Mouse (Mus musculus) left cerebral cortex, adult 2 months (tissue): Measurements from ENCODE around the gene Pigk. TPM values are rescaled to one million over a fixed set of nuclear protein-coding genes. Genes with fewer than 3 reads are reported as not detected.

Experiments used
- DNase-seq, 2 experiments: peaks; one replicate each; pipeline ENCODE4 v3.0.0; 2021 to 2022; ENCODE audit warnings: low spot score in 2 of 2, mixed read lengths in 1 of 2; ENCODE audit errors: extremely low spot score in 1 of 2
- H3K27ac ChIP-seq: fragments of 200-600 bp; 2 replicates; pipeline ENCODE4 v1.8.1; 2022
- H3K4me3 ChIP-seq: fragments of 200-600 bp; 2 replicates; pipeline ENCODE4 v1.8.1; 2022
- CTCF ChIP-seq: fragments of 200-600 bp; IDR thresholded peaks from 2 replicates; pipeline ENCODE4 v1.8.1; 2022; ENCODE audit warnings: antibody characterized with exemption, mild to moderate bottlenecking, moderate library complexity
- intact Hi-C: fragments of 180-260 bp; cut with DNase I; formaldehyde crosslinking; loops from one replicate; pipeline ENCODE4 v1.15.1; 2025
- total RNA-seq, 2 experiments: library from RNA; stranded (reverse); gene quantifications; 2 replicates each; pipeline ENCODE4 v1.2.3; 2021

Pigk gene
- total RNA-seq, 2 experiments from 2014 or later, result 49.8 to 51.9 TPM

DNA sequence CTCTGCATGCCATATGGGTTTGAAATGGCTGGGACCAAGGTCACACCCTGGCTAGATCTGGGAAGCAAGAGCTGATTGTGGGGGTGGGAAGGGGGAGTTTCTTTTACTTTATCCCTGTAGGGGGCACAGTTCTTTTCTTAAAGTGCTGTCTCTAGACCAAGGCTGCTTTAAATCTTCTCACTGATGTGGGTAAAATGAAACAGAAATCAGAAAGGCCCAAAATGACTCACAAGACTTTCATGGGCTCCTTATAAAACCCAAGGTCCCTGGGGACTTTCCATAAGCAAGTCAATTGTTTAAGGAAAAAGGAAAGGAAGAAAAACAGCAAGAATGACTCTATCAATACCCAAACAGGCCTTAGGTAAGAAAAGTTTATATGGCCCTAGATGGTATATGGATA, 172.8 kb downstream of the Pigk start:
- intact Hi-C loops, result loop anchor here (1.0 to 5.0 kb wide), 2 partner anchors 20 to 71 kb away; no protein-coding TSS in a partner anchor
- no peak for DNase-seq
- Histone ChIP-seq H3K27ac (no peak overlapping the region), H3K4me3 (no peak overlapping the region)
- no peak for TF ChIP-seq CTCF

DNA sequence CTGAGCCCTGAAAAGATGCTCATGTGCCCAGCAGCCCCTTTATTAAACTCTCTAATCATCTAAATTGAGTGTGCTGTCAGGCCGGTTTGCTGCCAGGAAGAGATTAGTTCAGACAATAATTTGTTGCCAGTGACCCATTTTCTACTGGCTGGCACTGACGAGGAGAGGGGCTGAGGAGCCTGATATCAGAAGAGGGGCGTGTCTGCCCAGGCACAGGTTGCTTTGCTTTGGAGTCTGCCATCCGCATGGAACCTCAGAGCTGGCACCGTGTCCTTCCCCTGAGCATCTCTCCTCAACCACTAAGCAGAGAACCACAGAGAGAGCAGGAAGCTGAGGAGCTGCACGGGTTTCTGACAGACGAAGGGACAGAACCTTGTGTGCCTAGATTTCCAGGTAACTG, 174.2 kb downstream of the Pigk start:
- DNase-seq, result no peak
- TF ChIP-seq CTCF, result no peak
- Histone ChIP-seq H3K4me3 (no peak overlapping the region), H3K27ac (no peak overlapping the region)
- intact Hi-C loops, result loop anchor here (5.0 kb wide), 1 partner anchor 69 kb away; no protein-coding TSS in a partner anchor

DNA sequence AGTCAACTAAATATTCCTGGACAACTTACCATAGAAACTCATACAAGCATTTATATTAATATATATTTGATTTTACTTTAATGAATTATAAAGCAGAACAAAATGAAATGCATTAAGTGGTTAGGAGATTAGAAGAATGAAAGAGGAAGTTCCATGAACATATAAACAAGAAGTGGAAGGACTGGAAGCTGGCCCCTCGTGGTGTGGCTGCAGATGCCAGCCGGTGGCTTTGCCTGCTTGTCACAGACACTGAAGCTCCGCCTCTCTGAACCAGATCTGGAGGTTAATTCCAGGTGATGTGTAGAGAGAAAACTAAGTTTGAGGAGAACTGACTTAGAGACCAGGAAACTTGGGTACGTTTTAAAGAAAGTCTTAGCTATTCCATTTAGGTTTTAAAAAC, 181.0 kb downstream of the Pigk start:
- TF ChIP-seq CTCF, result no peak
- Histone ChIP-seq H3K27ac (no peak overlapping the region), H3K4me3 (no peak overlapping the region)
- DNase-seq, result no peak
- intact Hi-C loops, result no loop called here

DNA sequence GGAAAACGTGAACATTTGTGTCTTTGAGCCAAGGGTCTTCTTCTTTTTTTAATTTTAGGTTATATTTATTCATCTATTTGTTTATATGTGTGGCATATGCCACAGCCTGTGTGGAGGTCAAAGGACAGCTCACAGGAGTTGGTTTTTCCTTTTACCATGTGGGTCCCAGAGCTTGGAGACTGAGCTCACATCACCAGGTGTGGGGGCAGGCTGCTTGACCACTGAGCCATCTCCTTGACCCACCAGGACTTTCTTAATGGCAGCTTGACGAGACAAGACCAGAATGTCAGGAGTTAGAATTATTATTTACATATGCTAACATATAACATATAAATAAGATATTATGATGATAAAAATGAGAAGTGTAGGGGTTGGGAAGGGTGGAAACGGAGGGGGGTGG, 182.2 kb downstream of the Pigk start:
- no peak for DNase-seq
- no peak for TF ChIP-seq CTCF
- no peak overlapping the region for H3K4me3 ChIP-seq
- H3K27ac ChIP-seq, result no peak overlapping the region
- intact Hi-C loops, result no loop called here

DNA sequence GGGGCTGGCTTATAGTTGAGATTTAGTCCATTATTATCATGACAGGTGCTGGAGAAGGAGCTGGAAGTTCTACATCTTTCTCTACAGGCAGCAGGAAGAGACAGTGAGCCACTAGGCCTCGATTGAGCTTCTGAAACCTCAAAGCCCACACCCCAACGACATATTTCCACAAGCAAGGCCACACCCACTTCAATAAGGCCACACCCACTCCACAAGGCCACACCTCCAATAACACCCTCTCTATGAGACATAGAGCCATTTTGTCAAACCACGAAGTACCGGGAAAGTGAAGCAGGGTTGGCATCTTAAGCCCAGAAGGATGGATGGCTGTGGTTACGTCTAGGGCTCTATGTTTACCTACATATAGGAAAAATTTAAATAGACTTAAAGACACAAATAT, 183.3 kb downstream of the Pigk start:
- Histone ChIP-seq H3K27ac (no peak overlapping the region), H3K4me3 (no peak overlapping the region)
- TF ChIP-seq CTCF, result no peak
- intact Hi-C loops, result no loop called here
- DNase-seq, result no peak

DNA sequence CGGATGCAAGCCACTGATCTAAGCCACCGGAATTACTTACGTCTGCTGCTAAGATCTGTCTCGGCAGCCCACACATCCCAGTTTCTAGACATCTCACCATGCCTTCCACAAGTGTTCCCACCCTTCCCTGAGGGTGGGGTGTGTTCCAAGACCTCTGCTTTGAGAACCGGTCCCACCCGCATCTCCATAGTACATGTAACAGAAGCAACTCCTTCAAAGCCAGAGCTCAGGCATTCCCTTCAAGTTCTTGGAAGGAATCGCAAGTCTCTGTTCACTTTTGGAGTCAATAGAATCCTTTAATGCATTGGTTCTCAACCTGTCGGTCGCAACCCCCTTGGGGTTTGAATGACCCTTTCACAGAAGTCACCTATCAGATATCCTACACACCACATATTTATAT, 185.0 kb downstream of the Pigk start:
- Histone ChIP-seq H3K27ac (no peak overlapping the region), H3K4me3 (no peak overlapping the region)
- intact Hi-C loops, result no loop called here
- no peak for DNase-seq
- no peak for TF ChIP-seq CTCF

DNA sequence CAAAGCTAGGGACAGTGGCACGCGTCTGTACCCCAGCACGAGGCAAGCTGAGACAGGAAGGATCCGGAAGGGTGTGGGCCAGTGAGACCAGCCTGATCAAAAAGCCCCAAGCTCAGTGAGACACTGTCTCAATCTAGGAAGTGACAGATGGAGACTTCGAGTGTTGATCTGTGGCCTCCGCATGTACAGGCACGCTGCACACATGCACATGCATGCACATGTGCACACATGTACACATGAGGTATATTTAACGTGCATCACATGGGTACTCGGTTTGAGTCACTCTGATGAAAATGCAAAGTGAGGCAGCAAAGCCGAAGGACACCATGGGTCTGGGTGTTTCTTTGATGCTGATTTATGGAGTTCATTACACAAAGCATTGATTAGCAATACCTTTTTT, 191.1 kb downstream of the Pigk start:
- no peak for TF ChIP-seq CTCF
- no peak overlapping the region for H3K4me3 ChIP-seq
- H3K27ac ChIP-seq, result no peak overlapping the region
- DNase-seq, result no peak
- intact Hi-C loops, result no loop called here

DNA sequence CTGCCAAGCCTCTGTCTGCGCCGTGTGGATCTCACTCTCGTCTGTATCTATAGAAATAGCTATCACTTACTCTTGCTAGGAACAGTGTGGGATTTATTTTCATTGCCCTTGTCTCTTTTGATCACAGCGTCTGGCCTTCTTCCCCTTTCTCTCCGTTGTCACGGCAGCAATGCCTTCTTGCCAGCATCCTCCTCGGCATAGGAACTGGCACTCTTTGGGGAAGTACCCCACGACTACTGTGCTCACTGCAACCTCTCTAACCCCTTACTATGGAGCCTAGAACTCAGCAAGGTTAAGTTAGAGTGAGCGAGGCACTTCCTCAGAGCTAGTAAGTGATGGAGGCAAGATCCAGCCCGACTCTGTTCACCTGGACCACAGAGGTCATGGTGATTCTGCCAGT, 191.9 kb downstream of the Pigk start:
- no peak for TF ChIP-seq CTCF
- Histone ChIP-seq H3K4me3 (no peak overlapping the region), H3K27ac (no peak overlapping the region)
- intact Hi-C loops, result loop anchor here (1.0 kb wide), 1 partner anchor 19 kb away; no protein-coding TSS in a partner anchor
- no peak for DNase-seq

DNA sequence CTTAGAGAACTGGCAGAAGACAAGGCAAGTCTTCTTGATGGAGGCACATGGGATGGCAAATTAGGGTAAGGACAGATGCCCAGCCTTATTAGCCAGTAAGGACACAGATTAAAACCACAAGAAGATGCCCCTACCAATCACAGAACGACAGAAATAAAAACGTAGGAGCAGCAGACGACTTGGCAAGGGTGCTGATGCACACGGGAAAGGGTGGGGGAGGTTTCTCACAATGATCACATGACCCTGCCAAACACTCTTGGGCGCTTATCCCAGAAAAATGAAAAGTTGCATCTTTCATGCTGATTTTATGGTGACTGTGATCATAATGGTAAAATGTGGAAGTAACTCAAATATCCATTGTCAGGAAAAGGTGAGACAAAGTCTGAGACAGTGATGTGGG, 193.2 kb downstream of the Pigk start:
- no peak for DNase-seq
- Histone ChIP-seq H3K4me3 (no peak overlapping the region), H3K27ac (no peak overlapping the region)
- no peak for TF ChIP-seq CTCF
- intact Hi-C loops, result no loop called here

DNA sequence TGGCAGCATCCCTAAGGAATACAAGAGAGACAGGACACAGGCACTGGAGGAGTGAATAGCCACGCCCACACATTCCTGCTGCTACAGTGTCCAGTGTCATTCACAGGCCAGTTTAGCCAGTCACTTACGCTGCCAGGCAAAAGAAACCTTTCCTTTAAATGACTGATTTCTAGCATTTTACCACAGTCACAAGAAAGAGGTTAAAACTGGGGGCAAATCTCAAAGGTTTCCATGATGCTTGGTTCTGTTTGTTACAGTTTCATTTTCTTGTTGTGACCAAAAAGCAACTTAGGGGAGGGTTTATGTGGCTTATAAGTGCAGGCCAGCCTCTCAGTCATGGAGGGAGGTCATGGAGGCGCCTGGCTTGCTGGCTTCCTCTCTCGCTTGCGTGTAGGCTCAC, 193.8 kb downstream of the Pigk start:
- no peak for DNase-seq
- no peak for TF ChIP-seq CTCF
- no peak overlapping the region for H3K4me3 ChIP-seq
- H3K27ac ChIP-seq, result no peak overlapping the region
- intact Hi-C loops, result no loop called here

DNA sequence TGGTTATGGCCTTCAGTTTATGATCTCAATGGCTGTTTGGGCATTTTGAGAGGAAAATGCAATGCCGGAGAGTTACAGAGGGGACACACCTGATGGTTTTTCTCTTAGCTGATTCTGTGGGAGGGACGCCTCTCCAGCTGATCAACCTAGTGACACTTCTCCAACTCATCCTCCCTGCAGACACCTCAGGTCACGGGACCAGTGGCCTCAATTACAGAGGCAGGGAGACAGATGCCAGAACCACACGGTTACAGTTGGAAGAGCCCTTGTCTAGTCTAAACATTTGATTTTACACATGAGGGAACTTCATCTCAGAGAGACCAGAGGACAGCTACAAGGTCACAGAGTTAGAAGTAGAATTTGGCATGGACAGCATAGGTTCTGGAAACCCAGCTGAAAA, 197.7 kb downstream of the Pigk start:
- no peak overlapping the region for H3K27ac ChIP-seq
- no peak for TF ChIP-seq CTCF
- intact Hi-C loops, result loop anchor here (5.0 kb wide), 1 partner anchor 84 kb away; no protein-coding TSS in a partner anchor

DNA sequence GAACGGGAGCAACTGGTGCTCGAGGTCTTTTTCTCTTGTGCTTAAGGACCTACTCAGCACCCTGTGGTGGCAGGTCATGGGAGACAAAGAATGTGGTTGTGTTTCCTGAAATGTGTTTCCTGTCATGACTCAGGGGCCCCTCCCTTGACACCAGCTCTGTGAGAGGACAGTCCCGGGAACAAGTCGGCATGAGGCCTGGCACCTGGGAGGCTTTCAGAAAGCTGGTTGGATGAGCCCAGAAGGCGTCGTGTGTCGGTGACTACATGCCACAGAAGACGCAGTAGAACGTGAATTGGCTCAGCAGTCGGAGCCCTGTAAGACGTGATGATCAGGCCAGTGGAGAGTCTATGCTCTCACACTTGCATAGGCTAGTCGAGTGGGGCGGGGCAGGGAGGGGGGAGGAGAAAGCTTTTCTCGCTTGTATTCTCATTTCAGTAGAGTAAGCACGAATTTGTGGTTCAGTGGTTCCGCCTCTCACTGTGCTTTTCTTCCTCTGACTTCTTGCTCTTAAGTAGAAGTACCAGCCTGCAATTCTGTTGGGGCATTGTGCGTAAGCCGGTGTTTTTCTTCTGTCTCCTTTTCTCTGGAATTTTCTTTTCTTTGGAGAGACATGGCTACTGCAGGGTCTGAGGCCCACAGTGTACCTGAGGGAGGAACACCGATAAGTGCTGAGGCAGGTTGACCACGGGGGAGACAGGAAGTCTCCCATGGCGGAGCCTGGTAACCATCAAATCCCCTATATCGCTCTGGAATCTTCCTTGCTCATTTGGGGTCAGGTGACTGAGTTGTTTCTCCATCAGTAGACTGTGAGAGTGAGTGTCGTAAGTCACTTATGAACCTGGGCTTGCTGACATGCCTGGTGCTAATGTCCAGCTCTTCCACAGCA, 198.6 kb downstream of the Pigk start:
- Histone ChIP-seq H3K4me3 (no peak overlapping the region), H3K27ac (no peak overlapping the region)
- no peak for DNase-seq
- TF ChIP-seq CTCF, result no peak
- intact Hi-C loops, result loop anchor here (5.0 kb wide), 1 partner anchor 85 kb away; no protein-coding TSS in a partner anchor

More for the DNA sequence above, 197.7 kb downstream of the Pigk start:
- H3K4me3 ChIP-seq, result no peak overlapping the region
- DNase-seq, result no peak

DNA sequence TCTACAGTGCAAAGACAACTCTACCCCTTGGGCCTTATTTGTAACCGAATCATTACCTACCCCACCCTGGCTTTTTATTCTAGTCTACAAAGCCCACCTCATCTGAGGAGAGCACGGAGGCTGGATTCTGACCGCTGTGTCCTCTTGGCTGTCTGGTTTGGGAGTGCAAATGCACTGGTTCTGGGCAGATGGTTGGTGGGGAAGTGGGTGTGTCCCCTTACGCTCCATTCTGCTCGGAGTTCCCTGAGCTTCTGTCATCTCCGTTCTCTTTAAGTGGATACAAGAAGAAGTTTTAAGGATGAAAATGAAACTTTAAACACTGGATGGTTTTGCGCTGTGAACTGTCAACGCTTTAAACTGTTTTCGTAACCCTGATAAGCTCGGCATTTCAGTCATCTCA, 199.2 kb downstream of the Pigk start:
- intact Hi-C loops, result loop anchor here (5.0 kb wide), 1 partner anchor 86 kb away; no protein-coding TSS in a partner anchor
- Histone ChIP-seq H3K4me3 (no peak overlapping the region), H3K27ac (no peak overlapping the region)
- no peak for DNase-seq
- no peak for TF ChIP-seq CTCF
